Mouse (Mus musculus) erythroblast, embryonic 14.5 days (primary cell): ENCODE results near the gene Pyroxd1. TPM values are rescaled to one million over a fixed set of nuclear protein-coding genes. Genes with fewer than 3 reads are reported as not detected.
A peak's percentile ranks its signal among the peaks of the same experiment; 100 is the strongest.

Source experiments
- H3K27me3 ChIP-seq: 2 replicates; pipeline ENCODE4 v1.6.1; 2012; ENCODE audit warnings: inconsistent platforms; ENCODE audit not compliant: control insufficient read depth
- H3K36me3 ChIP-seq: 2 replicates; pipeline ENCODE4 v1.6.1; 2012; ENCODE audit warnings: mild to moderate bottlenecking, inconsistent platforms; ENCODE audit not compliant: control insufficient read depth
- H3K4me1 ChIP-seq: 2 replicates; pipeline ENCODE4 v1.6.1; 2012; ENCODE audit warnings: inconsistent platforms; ENCODE audit not compliant: control insufficient read depth
- H3K4me3 ChIP-seq: replicated peaks from 2 replicates; pipeline ENCODE3; 2012; ENCODE audit warnings: moderate library complexity, mild to moderate bottlenecking, inconsistent platforms
- H3K9me3 ChIP-seq: 2 replicates; pipeline ENCODE4 v1.6.1; 2012; ENCODE audit warnings: low read length, inconsistent platforms, mixed read lengths; ENCODE audit not compliant: control insufficient read depth
- GATA1 ChIP-seq: IDR thresholded peaks from 2 replicates; pipeline ENCODE4 v1.6.1; 2012; ENCODE audit warnings: low read length, inconsistent platforms, mixed read lengths
- TAL1 ChIP-seq: IDR thresholded peaks from 3 replicates; pipeline ENCODE4 v1.6.1; 2012; ENCODE audit warnings: low read length, inconsistent platforms, mixed read lengths
- polyA plus RNA-seq: library from polyadenylated mRNA; stranded (reverse); fragments of >175 nt; gene quantifications from 2 replicates; pipeline ENCODE4 v1.2.3, GENCODE M21; 2012

The Pyroxd1 gene
- polyA plus RNA-seq, result 0.01 and 0.04 TPM in 2 replicates

DNA sequence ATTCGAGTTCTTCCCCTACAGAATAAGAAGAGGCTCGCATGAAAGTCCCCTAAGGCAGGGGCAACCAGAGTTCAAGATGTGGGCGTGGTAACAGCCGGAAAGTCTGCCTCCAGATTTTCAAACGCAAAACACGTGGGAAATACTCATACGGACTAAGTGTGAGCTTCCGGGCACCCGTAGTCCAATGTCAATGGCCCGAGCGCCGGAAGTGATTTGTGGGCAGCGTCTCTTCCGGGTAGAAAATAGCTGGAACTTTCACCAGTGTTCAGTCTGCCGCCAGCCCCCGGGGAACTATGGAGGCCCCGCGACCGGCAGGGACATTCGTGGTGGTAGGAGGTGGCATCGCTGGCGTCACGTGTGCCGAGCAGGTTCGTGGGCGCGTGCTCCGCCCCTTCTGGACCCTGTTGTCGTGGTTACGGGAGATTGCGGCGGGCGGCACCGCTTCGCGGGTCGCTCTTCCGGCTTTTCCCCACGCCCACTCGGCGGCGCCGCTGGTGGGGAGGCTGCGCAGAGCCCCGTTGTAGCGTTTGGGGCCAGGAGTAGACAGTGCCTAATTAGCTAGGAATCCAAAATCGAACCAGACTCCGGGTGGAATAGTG is at the start of gene Pyroxd1:
Gene Pyroxd1, plus strand, starts transcription at position 215 of the 599 bp plus-strand sequence.
- H3K4me3 ChIP-seq, result peak within 1 kb of the TSS; percentile 81
- H3K27me3 ChIP-seq, result no peaks in the 10 kb centered on the region
- H3K36me3 ChIP-seq, result peaks cover 3% of the 10 kb centered on the region; the same call in 1 of the 2 replicates
- TF ChIP-seq GATA1 (no peak), TAL1 (no peak)
- no peaks in the 10 kb centered on the region for H3K9me3 ChIP-seq
- H3K4me1 ChIP-seq, result peaks cover 17% of the 10 kb centered on the region

GRCm38 (mm10) chr6:142298098-142298497 is 47.4 kb upstream of the Pyroxd1 start, which contains the start of gene Iapp:
Iapp (plus strand) TSS chr6:142298423.
- H3K36me3 ChIP-seq, result no peaks in the 10 kb centered on the region
- H3K9me3 ChIP-seq, result peaks cover 3% of the 10 kb centered on the region; the same call in 1 of the 2 replicates
- H3K4me3 ChIP-seq, result no peak within 1 kb of the TSS
- no peaks in the 10 kb centered on the region for H3K4me1 ChIP-seq
- TF ChIP-seq TAL1, result no peak
- TF ChIP-seq GATA1, result no peak
- H3K27me3 ChIP-seq, result no peaks in the 10 kb centered on the region

DNA sequence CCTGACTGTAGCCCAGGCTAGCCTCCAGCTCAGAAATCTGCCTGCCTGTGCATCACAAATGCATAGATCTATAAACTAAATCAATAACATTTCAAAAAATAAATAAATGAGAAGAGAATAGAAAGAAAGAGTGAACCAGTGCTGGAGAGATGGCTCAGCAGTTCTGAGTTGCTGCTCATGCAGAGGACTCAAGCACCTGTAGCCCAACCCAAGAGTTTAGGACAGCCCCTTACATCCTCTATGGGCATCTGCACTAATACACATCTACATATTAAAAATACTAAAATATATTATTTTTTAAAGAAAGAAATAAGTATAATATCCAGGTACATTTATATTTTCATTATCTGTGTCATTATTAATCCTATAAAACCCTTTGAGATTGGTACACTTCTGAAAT is 40.4 kb upstream of the Pyroxd1 start:
- Histone ChIP-seq H3K36me3 (no peaks in the 10 kb centered on the region), H3K4me3 (no peak overlapping the region), H3K4me1 (no peaks in the 10 kb centered on the region), H3K27me3 (no peaks in the 10 kb centered on the region), H3K9me3 (peaks cover 9% of the 10 kb centered on the region)
- TF ChIP-seq TAL1 (no peak), GATA1 (no peak)

GRCm38 (mm10) chr6:142314285-142314684 is 31.2 kb upstream of the Pyroxd1 start:
- Histone ChIP-seq H3K27me3 (no peaks in the 10 kb centered on the region), H3K4me3 (no peak overlapping the region), H3K4me1 (no peaks in the 10 kb centered on the region), H3K36me3 (no peaks in the 10 kb centered on the region), H3K9me3 (peaks cover 6% of the 10 kb centered on the region)
- TF ChIP-seq GATA1 (no peak), TAL1 (no peak)

GRCm38 (mm10) chr6:142317106-142317505 is 28.3 kb upstream of the Pyroxd1 start:
- H3K27me3 ChIP-seq, result no peaks in the 10 kb centered on the region
- H3K4me3 ChIP-seq, result no peak overlapping the region
- H3K9me3 ChIP-seq, result peaks cover 2% of the 10 kb centered on the region; the same call in 1 of the 2 replicates
- H3K36me3 ChIP-seq, result no peaks in the 10 kb centered on the region
- H3K4me1 ChIP-seq, result no peaks in the 10 kb centered on the region
- no peak for TF ChIP-seq GATA1
- no peak for TF ChIP-seq TAL1

GRCm38 (mm10) chr6:142322881-142323280 is 22.6 kb upstream of the Pyroxd1 start, which contains the start of gene Slco1a5:
Slco1a5 (minus strand) TSS chr6:142322981.
- H3K4me3 ChIP-seq, result no peak within 1 kb of the TSS
- no peaks in the 10 kb centered on the region for H3K4me1 ChIP-seq
- no peaks in the 10 kb centered on the region for H3K27me3 ChIP-seq
- TF ChIP-seq TAL1, result no peak
- TF ChIP-seq GATA1, result no peak
- no peaks in the 10 kb centered on the region for H3K36me3 ChIP-seq
- H3K9me3 ChIP-seq, result peaks cover 2% of the 10 kb centered on the region; the same call in 1 of the 2 replicates

DNA sequence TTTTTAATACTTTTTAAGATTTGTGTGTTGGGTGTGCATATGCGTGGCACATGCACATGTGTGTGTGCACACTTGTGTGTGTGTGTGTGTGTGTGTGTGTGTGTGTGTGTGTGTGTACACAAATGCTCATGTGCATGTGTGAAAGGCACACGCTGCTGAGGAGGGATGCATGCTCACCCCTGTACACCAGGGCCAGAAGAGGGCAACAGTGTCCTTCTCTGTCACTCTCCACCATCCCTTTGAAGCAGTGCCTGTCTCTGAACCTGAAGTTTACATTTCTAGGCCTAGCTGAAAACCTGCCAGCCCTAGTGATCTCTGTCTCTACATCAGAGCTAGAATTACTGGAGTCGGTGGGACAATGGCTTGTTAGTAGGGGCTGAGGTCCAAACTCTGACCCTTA is 18.9 kb upstream of the Pyroxd1 start:
- TF ChIP-seq TAL1 (no peak), GATA1 (no peak)
- Histone ChIP-seq H3K36me3 (no peaks in the 10 kb centered on the region), H3K4me1 (no peaks in the 10 kb centered on the region)

GRCm38 (mm10) chr6:142329201-142329600 is 16.3 kb upstream of the Pyroxd1 start:
- no peaks in the 10 kb centered on the region for H3K9me3 ChIP-seq
- no peaks in the 10 kb centered on the region for H3K4me1 ChIP-seq
- H3K4me3 ChIP-seq, result no peak overlapping the region
- TF ChIP-seq GATA1 (no peak), TAL1 (no peak)
- no peaks in the 10 kb centered on the region for H3K36me3 ChIP-seq
- H3K27me3 ChIP-seq, result no peaks in the 10 kb centered on the region

More for the DNA sequence above, 18.9 kb upstream of the Pyroxd1 start:
- H3K27me3 ChIP-seq, result no peaks in the 10 kb centered on the region
- no peak overlapping the region for H3K4me3 ChIP-seq
- H3K9me3 ChIP-seq, result no peaks in the 10 kb centered on the region

DNA sequence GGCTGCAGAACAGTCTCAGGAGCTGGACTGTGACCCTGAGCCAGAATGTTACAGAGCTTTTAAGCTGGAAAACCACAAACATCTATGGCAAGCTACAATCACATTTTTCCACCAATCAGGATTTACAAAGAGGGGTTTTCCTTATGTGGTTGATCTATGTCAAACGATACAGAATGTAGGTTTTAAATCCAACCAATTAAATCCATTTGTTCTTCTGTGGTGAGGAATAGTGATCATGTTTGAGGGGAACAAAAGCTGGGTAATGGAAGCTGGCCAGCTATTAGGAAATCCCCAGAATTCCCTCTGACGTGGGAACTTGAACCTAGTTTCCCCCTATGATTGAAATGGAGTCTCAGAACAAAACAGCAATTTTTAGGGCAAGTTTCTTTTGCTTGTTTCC is 6.5 kb upstream of the Pyroxd1 start:
- Histone ChIP-seq H3K4me3 (no peak overlapping the region), H3K36me3 (no peaks in the 10 kb centered on the region), H3K9me3 (no peaks in the 10 kb centered on the region), H3K27me3 (no peaks in the 10 kb centered on the region), H3K4me1 (no peaks in the 10 kb centered on the region)
- no peak for TF ChIP-seq GATA1
